In genomic region chr6:113251921-113252320, GRCm38 (mm10) we compare ENCODE assay signal across 23 mouse cellular contexts. TPM values are rescaled to one million over a fixed set of nuclear protein-coding genes. Genes with fewer than 3 reads are reported as not detected.
A peak's percentile ranks its signal among the peaks of the same experiment; 100 is the strongest.
DNase-seq lines count a peak whose midpoint lies in the region; ATAC-seq and TF ChIP-seq lines count a peak whose summit lies in the region.
"Had no signal": no experiment of that assay in that cellular context is flagged by ENCODE, and none has a peak within 500 bp of the region (broad histone marks: within the 10 kb centered on the region; RNA-seq: fewer than 3 reads in every experiment).

No protein-coding gene starts in this region.

- H3K9me3 ChIP-seq in kidney, postnatal 0 days (replicated peaks; ENCODE audit: low read length) = no peaks in the 10 kb centered on the region
- no peaks in the 10 kb centered on the region for H3K9me3 ChIP-seq in kidney, embryonic 14.5 days (ENCODE audit: control insufficient read depth, low read length)
- no peaks in the 10 kb centered on the region for H3K9me3 ChIP-seq in forebrain, embryonic 16.5 days (ENCODE audit: control insufficient read depth, low read length)
- no peaks in the 10 kb centered on the region for H3K9me3 ChIP-seq in hindbrain, embryonic 12.5 days (replicated peaks)
- H3K9me3 ChIP-seq: forebrain, embryonic 13.5 days; heart, embryonic 10.5 days; liver, embryonic 13.5 days had no signal

- in situ Hi-C loops in Patski (cut with MboI; ENCODE audit: low pct_unique_long_range_greater_than_20kb) = no loop called here

- no peak for ATAC-seq in kidney, postnatal 0 days (replicated peaks; ENCODE audit: low FRiP score, low read depth)
- ATAC-seq in kidney, embryonic 14.5 days (ENCODE audit: low FRiP score, low TSS enrichment) = no peak
- no peak for ATAC-seq in Patski
- no peak for ATAC-seq in forebrain, embryonic 16.5 days
- no peak for ATAC-seq in hindbrain, embryonic 12.5 days (ENCODE audit: low FRiP score)
- ATAC-seq: forebrain, embryonic 13.5 days; inflammation-experienced regulatory T-cells, adult 6 months had no signal

- POLR2A ChIA-PET in Patski (lab: Charles Lee) = no interaction called here

- H3K4me1 ChIP-seq in kidney, postnatal 0 days (replicated peaks; ENCODE audit: insufficient read depth, low read length) = no peaks in the 10 kb centered on the region
- H3K4me1 ChIP-seq in kidney, embryonic 14.5 days (ENCODE audit: control insufficient read depth, insufficient read depth, low read length) = no peaks in the 10 kb centered on the region
- H3K4me1 ChIP-seq in forebrain, embryonic 16.5 days (replicated peaks; ENCODE audit: control insufficient read depth, insufficient read depth, low read length) = no peaks in the 10 kb centered on the region
- no peaks in the 10 kb centered on the region for H3K4me1 ChIP-seq in hindbrain, embryonic 12.5 days
- H3K4me1 ChIP-seq: forebrain, embryonic 13.5 days; heart, embryonic 10.5 days; liver, embryonic 13.5 days had no signal

- no peak for DNase-seq in kidney, postnatal 0 days (ENCODE audit: low spot score)
- DNase-seq in 3T3-L1 (ENCODE audit: low read depth, low spot score) (peak; percentile 45), Patski (ENCODE audit: low read depth, low spot score) (no peak)
- DNase-seq in B cell, adult 2 months = peak; percentile 19 to 20
- no peak for DNase-seq in spleen, adult 18-20 months
- DNase-seq: adrenal gland, postnatal 10 days; cerebellum, adult 9-11 months; gastrocnemius, postnatal 36 days; heart, postnatal 10 days; kidney, adult 9 months; liver, embryonic 13.5 days; midbrain, embryonic 14.5 days; thymus, postnatal 36 days had no signal

- no peak overlapping the region for H3K9ac ChIP-seq in kidney, postnatal 0 days (ENCODE audit: low read depth, low read length)
- H3K9ac ChIP-seq in kidney, embryonic 14.5 days (ENCODE audit: low read depth, low read length) = no peak overlapping the region
- no peak overlapping the region for H3K9ac ChIP-seq in forebrain, embryonic 16.5 days (replicated peaks; ENCODE audit: low read depth, low read length)
- no peak overlapping the region for H3K9ac ChIP-seq in hindbrain, embryonic 12.5 days
- H3K9ac ChIP-seq: forebrain, embryonic 13.5 days; liver, embryonic 13.5 days had no signal

- CTCF ChIA-PET in Patski (lab: Charles Lee) = interaction anchor here (1.5 kb wide), 1 partner anchor 12 kb away, joined by 3 read pairs; no protein-coding TSS in a partner anchor

- no peaks in the 10 kb centered on the region for H3K27me3 ChIP-seq in kidney, postnatal 0 days (ENCODE audit: insufficient read depth, low read length)
- no peaks in the 10 kb centered on the region for H3K27me3 ChIP-seq in kidney, embryonic 14.5 days (ENCODE audit: control insufficient read depth, insufficient read depth, low read length)
- H3K27me3 ChIP-seq in Patski = no peaks in the 10 kb centered on the region
- no peaks in the 10 kb centered on the region for H3K27me3 ChIP-seq in forebrain, embryonic 16.5 days (replicated peaks; ENCODE audit: control insufficient read depth, insufficient read depth, low read length)
- H3K27me3 ChIP-seq in hindbrain, embryonic 12.5 days = no peaks in the 10 kb centered on the region
- H3K27me3 ChIP-seq: forebrain, embryonic 13.5 days; liver, embryonic 13.5 days had no signal

- no peak overlapping the region for H3K27ac ChIP-seq in kidney, postnatal 0 days
- no peak overlapping the region for H3K27ac ChIP-seq in kidney, embryonic 14.5 days (ENCODE audit: low read depth, low read length)
- H3K27ac ChIP-seq in forebrain, embryonic 16.5 days (ENCODE audit: low read length) = no peak overlapping the region
- no peak overlapping the region for H3K27ac ChIP-seq in hindbrain, embryonic 12.5 days
- H3K27ac ChIP-seq: forebrain, embryonic 13.5 days; heart, embryonic 10.5 days; liver, embryonic 13.5 days had no signal

- peak; percentile 28; the same call in 1 of the 2 replicates for TF ChIP-seq CTCF in kidney, postnatal 0 days (IDR thresholded peaks at IDR 0.05; ENCODE audit: low read depth)
- TF ChIP-seq CTCF in Patski (IDR thresholded peaks at IDR 0.05) = peak; percentile 47

- no peak overlapping the region for H3K4me2 ChIP-seq in kidney, postnatal 0 days (ENCODE audit: low read length)
- no peak overlapping the region for H3K4me2 ChIP-seq in kidney, embryonic 14.5 days (replicated peaks; ENCODE audit: low read depth, low read length)
- no peak overlapping the region for H3K4me2 ChIP-seq in forebrain, embryonic 16.5 days (ENCODE audit: low read length)
- H3K4me2 ChIP-seq in hindbrain, embryonic 12.5 days (replicated peaks) = no peak overlapping the region
- H3K4me2 ChIP-seq: forebrain, embryonic 13.5 days; liver, embryonic 13.5 days had no signal

- H3K4me3 ChIP-seq in kidney, postnatal 0 days (replicated peaks; ENCODE audit: low read depth, low read length) = no peak overlapping the region
- no peak overlapping the region for H3K4me3 ChIP-seq in kidney, embryonic 14.5 days (ENCODE audit: low read length)
- H3K4me3 ChIP-seq in forebrain, embryonic 16.5 days (replicated peaks; ENCODE audit: low read length) = no peak overlapping the region
- H3K4me3 ChIP-seq in hindbrain, embryonic 12.5 days = no peak overlapping the region
- H3K4me3 ChIP-seq: erythroblast, embryonic 14.5 days; forebrain, embryonic 13.5 days; heart, embryonic 10.5 days; liver, embryonic 13.5 days; myocyte had no signal

- H3K36me3 ChIP-seq in kidney, postnatal 0 days (ENCODE audit: insufficient read depth, low read length) = peaks cover 43% of the 10 kb centered on the region
- H3K36me3 ChIP-seq in kidney, embryonic 14.5 days (ENCODE audit: control insufficient read depth, insufficient read depth, low read length) = peaks cover 50% of the 10 kb centered on the region
- H3K36me3 ChIP-seq in forebrain, embryonic 16.5 days (ENCODE audit: control insufficient read depth, insufficient read depth) = peaks cover 24% of the 10 kb centered on the region
- H3K36me3 ChIP-seq in hindbrain, embryonic 12.5 days = peaks cover 69% of the 10 kb centered on the region

RNA-seq across cellular contexts. Expression of gene Mtmr14, which starts 14.3 kb away (rescaled TPM):
- 30.5 and 33.7 TPM in 2 replicates for polyA plus RNA-seq in kidney, postnatal 0 days (2015; fragmentation: Nextera tagmentation; extraction: Ambion mirVana)
- polyA plus RNA-seq in kidney, embryonic 14.5 days (2014; fragmentation: Nextera tagmentation; extraction: Ambion mirVana) = 28.4 and 41.0 TPM in 2 replicates
- 34.8 TPM for polyA plus RNA-seq in Patski (2021)
- polyA plus RNA-seq in forebrain, embryonic 16.5 days (2015; fragmentation: Nextera tagmentation; extraction: Ambion mirVana) = 42.1 and 44.4 TPM in 2 replicates
- 43.3 and 43.8 TPM in 2 replicates for polyA plus RNA-seq in hindbrain, embryonic 12.5 days (2016; fragmentation: Nextera tagmentation; extraction: Ambion mirVana)

RNA-seq across cellular contexts. Expression of gene Cpne9, which starts 30.2 kb away (rescaled TPM):
- not detected in 2 replicates for polyA plus RNA-seq in kidney, postnatal 0 days (2015; fragmentation: Nextera tagmentation; extraction: Ambion mirVana)
- polyA plus RNA-seq in kidney, embryonic 14.5 days (2014; fragmentation: Nextera tagmentation; extraction: Ambion mirVana) = 0.23 TPM in 1 of 2 replicates, not detected in the other
- 0.19 TPM for polyA plus RNA-seq in Patski (2021)
- polyA plus RNA-seq in forebrain, embryonic 16.5 days (2015; fragmentation: Nextera tagmentation; extraction: Ambion mirVana) = 0.32 and 1.4 TPM in 2 replicates
- polyA plus RNA-seq in hindbrain, embryonic 12.5 days (2016; fragmentation: Nextera tagmentation; extraction: Ambion mirVana) = 0.39 and 0.42 TPM in 2 replicates
- polyA plus RNA-seq: heart, embryonic 10.5 days; large intestine, adult 2 months; liver, embryonic 13.5 days; small intestine, adult 2 months had no signal

RNA-seq across cellular contexts. Expression of gene Brpf1, which starts 55.0 kb away (rescaled TPM):
- 12.2 and 12.5 TPM in 2 replicates for polyA plus RNA-seq in kidney, postnatal 0 days (2015; fragmentation: Nextera tagmentation; extraction: Ambion mirVana)
- 18.2 and 27.2 TPM in 2 replicates for polyA plus RNA-seq in kidney, embryonic 14.5 days (2014; fragmentation: Nextera tagmentation; extraction: Ambion mirVana)
- 29.4 TPM for polyA plus RNA-seq in Patski (2021)
- polyA plus RNA-seq in forebrain, embryonic 16.5 days (2015; fragmentation: Nextera tagmentation; extraction: Ambion mirVana) = 19.9 and 20.3 TPM in 2 replicates
- polyA plus RNA-seq in hindbrain, embryonic 12.5 days (2016; fragmentation: Nextera tagmentation; extraction: Ambion mirVana) = 28.2 and 28.4 TPM in 2 replicates

RNA-seq across cellular contexts. Expression of gene Lhfpl4, which starts 56.7 kb away (rescaled TPM):
- polyA plus RNA-seq in kidney, postnatal 0 days (2015; fragmentation: Nextera tagmentation; extraction: Ambion mirVana) = 0.20 and 0.45 TPM in 2 replicates
- 0.45 and 0.69 TPM in 2 replicates for polyA plus RNA-seq in kidney, embryonic 14.5 days (2014; fragmentation: Nextera tagmentation; extraction: Ambion mirVana)
- polyA plus RNA-seq in Patski (2021) = 17.7 TPM
- polyA plus RNA-seq in forebrain, embryonic 16.5 days (2015; fragmentation: Nextera tagmentation; extraction: Ambion mirVana) = 40.1 and 49.4 TPM in 2 replicates
- 41.1 and 43.0 TPM in 2 replicates for polyA plus RNA-seq in hindbrain, embryonic 12.5 days (2016; fragmentation: Nextera tagmentation; extraction: Ambion mirVana)

Comparison
In these comparisons a context has a peak if more than half of its experiments do, and no peak if none do; other contexts are left out.
1. DNase-seq: peak in 3T3-L1 (single experiment) and B cell, adult 2 months (2 of 2); none in kidney, postnatal 0 days (single experiment), Patski (single experiment) and spleen, adult 18-20 months (0 of 2).